Mouse (Mus musculus) midbrain, embryonic 16.5 days (tissue): Measurements from ENCODE around the gene Dnajb1. TPM values are rescaled to one million over a fixed set of nuclear protein-coding genes. Genes with fewer than 3 reads are reported as not detected.

Experiments used
- ATAC-seq: fragments of 200-750 bp; cut with Nextera tagmentation; 2 replicates; pipeline ENCODE4 v1.8.0; 2017; ENCODE audit warnings: moderate TSS enrichment
- H3K27ac ChIP-seq: fragments of 300-500 bp; sonication (generic); 2 replicates; pipeline ENCODE4 v1.5.1; 2014; ENCODE audit warnings: mild to moderate bottlenecking, low read length, mixed read lengths
- H3K27me3 ChIP-seq: fragments of 300-500 bp; sonication (generic); 2 replicates; pipeline ENCODE4 v1.6.1; 2014; ENCODE audit warnings: low read depth, low read length, mixed read lengths; ENCODE audit not compliant: control insufficient read depth, insufficient read depth
- H3K36me3 ChIP-seq: fragments of 300-500 bp; sonication (generic); 2 replicates; pipeline ENCODE4 v1.6.1; 2014; ENCODE audit warnings: mild to moderate bottlenecking, low read length, moderate library complexity, mixed read lengths; ENCODE audit not compliant: control insufficient read depth, insufficient read depth
- H3K4me1 ChIP-seq: fragments of 300-500 bp; sonication (generic); 2 replicates; pipeline ENCODE4 v1.6.1; 2014; ENCODE audit warnings: mild to moderate bottlenecking, low read length, mixed read lengths; ENCODE audit not compliant: control insufficient read depth, insufficient read depth
- H3K4me2 ChIP-seq: fragments of 300-500 bp; sonication (generic); 2 replicates; pipeline ENCODE4 v1.6.1; 2014; ENCODE audit warnings: mild to moderate bottlenecking, low read length, mixed read lengths
- H3K4me3 ChIP-seq: fragments of 300-500 bp; sonication (generic); 2 replicates; pipeline ENCODE4 v1.5.1; 2014; ENCODE audit warnings: low read depth, mild to moderate bottlenecking, low read length, moderate library complexity, mixed read lengths
- H3K9ac ChIP-seq: fragments of 300-500 bp; sonication (generic); 2 replicates; pipeline ENCODE4 v1.6.1; 2014; ENCODE audit warnings: low read depth, low read length, mixed read lengths
- H3K9me3 ChIP-seq: fragments of 300-500 bp; sonication (generic); replicated peaks from 2 replicates; pipeline ENCODE4 v1.6.1; 2014; ENCODE audit warnings: mild to moderate bottlenecking, low read length, mixed read lengths; ENCODE audit not compliant: control insufficient read depth, poor library complexity, severe bottlenecking
- WGBS: fragments of 180-500 bp; shearing (Covaris S2); extraction: QIAGEN DNeasy Blood & Tissue Kit; methylation state at CpG from one replicate; pipeline ENCODE4 v1.1.7; 2014; 5-methylcytosine and 5-hydroxymethylcytosine counted together
- polyA plus RNA-seq: library from polyadenylated mRNA; unstranded; fragments of >200 nt; fragmentation: Nextera tagmentation; extraction: Ambion mirVana; gene quantifications from 2 replicates; pipeline ENCODE4 v1.2.1, GENCODE M21; 2015

The Dnajb1 gene
- polyA plus RNA-seq, 1 experiment from 2014 or later: 60.2 TPM

DNA sequence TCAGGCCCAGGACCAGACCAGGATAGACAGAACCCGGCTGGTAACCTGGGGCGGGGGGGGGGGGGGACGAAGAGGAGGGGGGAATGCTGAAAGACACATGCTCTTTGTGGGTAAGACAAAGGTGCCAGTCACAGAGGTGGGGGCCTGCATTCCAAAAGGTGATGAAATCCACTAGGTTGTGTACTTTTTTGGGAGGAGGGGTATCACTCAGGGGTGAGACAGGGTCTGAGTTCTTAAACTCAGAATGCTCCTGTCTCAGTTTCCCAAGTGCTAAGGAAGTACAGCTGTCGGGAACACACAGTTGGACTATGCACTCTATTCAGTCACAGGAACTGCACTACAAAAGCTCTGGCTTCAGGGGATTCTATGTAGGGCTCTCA, 31.5 kb upstream of the Dnajb1 start:
- H3K27ac ChIP-seq: no peak overlapping the region
- no peaks in the 10 kb centered on the region for H3K9me3 ChIP-seq
- no peaks in the 10 kb centered on the region for H3K27me3 ChIP-seq
- H3K4me3 ChIP-seq: no peak overlapping the region
- H3K4me1 ChIP-seq: peaks cover 23% of the 10 kb centered on the region
- no peak overlapping the region for H3K4me2 ChIP-seq
- ATAC-seq: no peak
- peaks cover 8% of the 10 kb centered on the region for H3K36me3 ChIP-seq
- no peak overlapping the region for H3K9ac ChIP-seq
- 68% methylated on average over 2 of the region's 4 CpGs for WGBS

DNA sequence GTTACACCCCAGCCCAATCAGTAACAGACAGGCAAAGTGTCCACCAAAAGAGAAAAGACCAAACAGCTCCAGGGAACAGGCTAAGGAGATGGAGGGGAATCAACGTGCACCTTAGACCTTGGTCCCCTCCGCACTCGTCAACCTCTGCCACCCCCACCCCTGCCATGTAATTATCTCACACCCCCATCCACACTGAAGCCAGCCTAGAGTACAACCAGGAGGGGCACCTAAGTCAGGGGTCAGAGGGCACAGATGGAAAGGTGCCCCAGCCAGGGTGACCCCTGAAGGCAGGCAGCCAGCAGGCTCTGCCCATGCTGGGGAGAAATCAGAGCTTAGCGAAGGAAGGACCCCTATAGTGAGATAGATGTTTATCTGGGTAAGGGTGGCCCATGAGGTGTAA, 31.1 kb upstream of the Dnajb1 start:
- Histone ChIP-seq H3K9me3 (no peaks in the 10 kb centered on the region), H3K27ac (no peak overlapping the region), H3K9ac (no peak overlapping the region), H3K27me3 (no peaks in the 10 kb centered on the region), H3K4me2 (no peak overlapping the region), H3K4me3 (no peak overlapping the region), H3K4me1 (peaks cover 26% of the 10 kb centered on the region), H3K36me3 (peaks cover 4% of the 10 kb centered on the region)
- ATAC-seq: no peak
- WGBS: 81% methylated on average over 4 of the region's 4 CpGs

DNA sequence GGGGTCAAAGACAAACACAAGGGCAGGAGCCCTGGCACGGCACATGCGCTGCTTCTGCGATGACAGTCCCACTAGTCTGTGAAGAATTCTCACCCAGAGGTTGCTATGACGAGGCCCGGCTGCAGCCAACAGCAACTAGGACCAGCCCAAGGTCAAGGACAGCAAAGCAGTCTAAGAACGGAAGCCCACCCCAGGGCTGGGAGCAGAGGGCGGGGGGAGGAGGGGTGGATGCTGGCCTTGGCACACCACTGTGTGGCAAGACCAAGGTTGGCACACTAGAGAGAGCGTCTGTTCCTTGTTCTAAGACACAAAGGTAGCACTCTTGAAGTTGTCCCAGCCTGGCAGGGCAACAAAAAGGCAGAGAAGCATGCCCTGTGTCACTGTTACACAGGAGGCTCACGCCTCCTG, 30.6 kb upstream of the Dnajb1 start:
- Histone ChIP-seq H3K9me3 (no peaks in the 10 kb centered on the region), H3K27me3 (no peaks in the 10 kb centered on the region), H3K36me3 (peaks cover 2% of the 10 kb centered on the region; the same call in 1 of the 2 replicates), H3K27ac (no peak overlapping the region), H3K9ac (no peak overlapping the region), H3K4me3 (no peak overlapping the region), H3K4me2 (no peak overlapping the region), H3K4me1 (peaks cover 27% of the 10 kb centered on the region)
- 49% methylated on average over 9 of the region's 9 CpGs for WGBS
- ATAC-seq: no peak

DNA sequence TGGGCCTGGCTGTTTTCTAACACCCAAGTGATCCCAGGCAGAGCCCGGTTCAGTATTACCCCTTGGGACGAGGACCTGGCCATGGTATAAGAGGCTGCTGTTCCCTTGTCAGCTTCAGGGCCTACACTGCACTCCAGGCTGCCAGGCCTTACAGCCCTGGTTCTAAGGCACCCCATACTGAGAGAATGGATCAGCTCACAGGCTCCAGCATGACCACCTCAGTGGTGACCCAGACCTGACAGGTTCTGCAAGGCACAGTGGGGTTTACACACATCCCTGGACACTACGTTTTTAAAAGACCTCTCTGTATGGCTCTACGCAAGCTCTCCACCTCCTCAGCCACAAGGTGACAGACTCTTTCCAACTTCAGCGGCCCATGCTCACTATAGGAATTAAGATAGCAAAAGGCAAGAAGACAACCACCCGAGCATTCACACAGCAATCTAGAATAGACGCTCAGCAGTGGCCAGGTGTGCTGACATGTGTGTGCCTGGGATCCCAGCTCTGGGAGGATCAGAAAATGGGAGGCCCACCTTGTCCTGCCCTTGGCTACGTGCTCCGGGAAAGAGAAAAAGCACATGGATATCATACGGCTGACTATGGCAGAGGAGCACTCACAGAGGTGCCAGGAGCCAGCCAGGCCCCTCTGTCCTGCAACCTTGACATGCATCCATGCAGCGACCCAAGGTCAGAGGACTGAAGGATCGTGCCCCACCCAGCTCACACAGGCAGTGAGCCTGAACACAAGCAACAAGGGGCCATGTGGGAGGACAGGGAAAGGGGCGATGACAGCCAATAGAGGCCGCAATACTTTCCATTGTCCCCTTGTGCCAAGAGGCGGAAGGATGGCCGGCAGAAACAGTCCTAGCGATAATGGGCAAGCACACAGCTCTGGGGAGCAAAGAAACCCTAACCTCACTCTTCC, 29.6 kb upstream of the Dnajb1 start:
- WGBS: 75% methylated on average over 17 of the region's 17 CpGs
- Histone ChIP-seq H3K4me1 (peaks cover 27% of the 10 kb centered on the region), H3K4me3 (no peak overlapping the region), H3K36me3 (no peaks in the 10 kb centered on the region), H3K4me2 (no peak overlapping the region), H3K9ac (no peak overlapping the region), H3K9me3 (no peaks in the 10 kb centered on the region), H3K27ac (no peak overlapping the region), H3K27me3 (no peaks in the 10 kb centered on the region)
- no peak for ATAC-seq

DNA sequence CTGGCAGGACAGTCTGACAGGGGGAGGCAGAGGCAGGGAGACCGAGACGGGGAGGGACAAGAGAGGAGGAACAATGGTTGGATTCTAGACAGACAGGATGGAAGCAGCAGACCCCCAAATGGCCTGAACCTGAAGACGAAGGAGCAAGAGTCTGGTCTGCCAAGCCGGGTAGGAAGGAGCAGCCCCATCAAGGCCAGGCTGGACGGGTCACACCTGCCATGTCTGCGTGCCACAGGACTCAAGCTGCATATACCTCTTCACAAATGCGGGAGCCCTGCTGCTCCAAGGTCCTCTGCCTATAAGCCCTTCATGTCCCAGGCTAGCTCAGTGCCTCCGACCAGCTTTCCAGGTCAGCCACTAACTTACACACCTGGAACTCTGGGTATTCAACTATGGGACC, 28.3 kb upstream of the Dnajb1 start:
- Histone ChIP-seq H3K27me3 (no peaks in the 10 kb centered on the region), H3K27ac (no peak overlapping the region), H3K4me3 (no peak overlapping the region), H3K4me2 (no peak overlapping the region), H3K9ac (no peak overlapping the region), H3K9me3 (no peaks in the 10 kb centered on the region), H3K4me1 (peaks cover 31% of the 10 kb centered on the region), H3K36me3 (no peaks in the 10 kb centered on the region)
- 91% methylated on average over 8 of the region's 8 CpGs for WGBS
- no peak for ATAC-seq

DNA sequence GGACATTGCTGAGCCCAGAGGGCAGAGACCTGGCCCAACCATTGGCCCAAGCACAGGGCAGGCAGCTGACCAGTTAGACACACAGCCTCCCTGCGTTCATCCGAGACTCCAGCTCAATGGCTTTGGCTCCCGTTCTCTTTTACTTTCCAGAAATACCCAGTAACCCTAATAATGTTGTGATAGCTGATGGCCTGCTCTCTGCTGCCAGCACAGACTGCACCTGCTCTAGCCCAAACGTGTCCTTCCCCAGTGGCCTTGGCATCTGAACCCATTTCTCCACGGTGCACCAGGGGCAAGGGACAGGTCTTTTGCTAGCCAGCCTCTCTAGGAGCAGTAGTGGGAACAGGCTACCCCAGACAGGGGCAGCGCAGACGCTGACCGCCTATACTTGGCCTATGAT, 27.2 kb upstream of the Dnajb1 start:
- H3K9ac ChIP-seq: no peak overlapping the region
- H3K27me3 ChIP-seq: no peaks in the 10 kb centered on the region
- peaks cover 35% of the 10 kb centered on the region for H3K4me1 ChIP-seq
- no peaks in the 10 kb centered on the region for H3K9me3 ChIP-seq
- 94% methylated on average over 8 of the region's 8 CpGs for WGBS
- no peak overlapping the region for H3K4me3 ChIP-seq
- H3K36me3 ChIP-seq: no peaks in the 10 kb centered on the region
- ATAC-seq: no peak
- no peak overlapping the region for H3K27ac ChIP-seq
- no peak overlapping the region for H3K4me2 ChIP-seq

DNA sequence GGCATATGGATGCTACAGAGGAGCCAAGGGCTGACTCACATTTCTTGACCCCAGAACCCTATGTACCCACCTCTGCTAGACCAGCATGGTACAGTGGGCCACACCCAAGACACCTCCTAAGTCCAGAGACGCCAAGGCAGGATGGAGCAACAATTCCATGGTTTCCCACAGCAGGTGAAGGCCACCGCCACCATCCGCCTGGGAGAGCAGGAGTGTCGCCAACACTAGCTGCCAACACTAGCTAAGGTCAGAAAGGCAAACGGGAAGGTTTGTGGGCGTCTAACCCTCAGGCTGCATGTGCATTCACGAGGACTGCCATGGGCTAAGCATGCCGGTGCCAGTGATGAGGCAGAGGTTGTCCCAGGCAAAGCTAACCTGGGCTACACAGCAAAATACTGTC, 25.8 kb upstream of the Dnajb1 start:
- H3K27ac ChIP-seq: no peak overlapping the region
- H3K9me3 ChIP-seq: no peaks in the 10 kb centered on the region
- H3K4me2 ChIP-seq: no peak overlapping the region
- H3K4me3 ChIP-seq: no peak overlapping the region
- H3K9ac ChIP-seq: no peak overlapping the region
- WGBS: 84% methylated on average over 8 of the region's 8 CpGs
- no peak for ATAC-seq
- peaks cover 23% of the 10 kb centered on the region for H3K4me1 ChIP-seq
- no peaks in the 10 kb centered on the region for H3K27me3 ChIP-seq
- no peaks in the 10 kb centered on the region for H3K36me3 ChIP-seq

DNA sequence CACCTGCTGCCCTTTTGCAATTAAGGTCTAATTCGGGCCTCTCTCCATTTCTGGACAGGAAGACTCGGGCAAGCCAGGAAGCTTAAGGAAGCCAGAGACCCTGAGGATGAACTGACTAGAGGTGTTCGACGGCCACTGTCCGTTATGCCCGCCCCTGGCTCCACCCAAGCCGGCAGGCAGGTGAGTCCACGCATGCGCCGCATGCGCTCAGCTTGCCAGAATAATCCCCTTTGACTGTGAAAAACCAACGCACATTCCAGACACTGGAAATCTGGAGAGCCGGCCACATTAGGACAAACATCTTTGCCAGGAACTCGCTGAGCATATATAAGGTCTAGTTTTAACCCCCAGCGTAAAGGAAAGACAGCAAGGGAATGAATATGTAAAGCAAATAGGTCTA, 24.8 kb upstream of the Dnajb1 start:
- H3K9ac ChIP-seq: no peak overlapping the region
- H3K27me3 ChIP-seq: no peaks in the 10 kb centered on the region
- ATAC-seq: no peak
- no peaks in the 10 kb centered on the region for H3K9me3 ChIP-seq
- H3K36me3 ChIP-seq: no peaks in the 10 kb centered on the region
- no peak overlapping the region for H3K27ac ChIP-seq
- no peak overlapping the region for H3K4me3 ChIP-seq
- peaks cover 20% of the 10 kb centered on the region for H3K4me1 ChIP-seq
- H3K4me2 ChIP-seq: no peak overlapping the region
- WGBS: 83% methylated on average over 15 of the region's 15 CpGs

DNA sequence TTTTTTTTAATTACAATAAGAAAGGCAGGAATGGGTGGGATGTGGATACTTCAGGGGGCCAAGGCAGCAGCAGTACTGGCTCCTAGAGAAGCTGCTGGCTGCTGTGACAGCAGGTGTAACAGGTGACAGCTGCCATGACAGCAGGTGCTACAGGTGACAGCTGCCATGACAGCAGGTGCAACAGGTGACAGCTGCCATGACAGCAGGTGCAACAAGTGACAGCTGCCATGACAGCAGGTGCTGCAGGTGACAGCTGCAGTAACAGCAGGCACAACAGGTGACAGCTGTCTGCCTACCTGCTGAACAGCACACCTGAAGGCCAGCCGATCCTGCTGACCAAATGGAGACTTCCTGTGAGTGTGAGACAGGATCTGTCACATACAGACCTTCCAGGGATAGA, 23.2 kb upstream of the Dnajb1 start:
- H3K4me3 ChIP-seq: no peak overlapping the region
- no peak overlapping the region for H3K27ac ChIP-seq
- H3K4me2 ChIP-seq: no peak overlapping the region
- no peak overlapping the region for H3K9ac ChIP-seq
- H3K36me3 ChIP-seq: no peaks in the 10 kb centered on the region
- WGBS: 96% methylated on average over 1 of the region's 1 CpGs
- ATAC-seq: no peak
- peaks cover 28% of the 10 kb centered on the region for H3K4me1 ChIP-seq
- no peaks in the 10 kb centered on the region for H3K9me3 ChIP-seq
- no peaks in the 10 kb centered on the region for H3K27me3 ChIP-seq
